Mouse (Mus musculus) adrenal gland, adult 18-20 months (tissue): Measurements from ENCODE around the gene Iyd. TPM values are rescaled to one million over a fixed set of nuclear protein-coding genes. Genes with fewer than 3 reads are reported as not detected.
"Not testable (repeated sequence)": the region's sequence is repeated elsewhere in the genome, so short reads cannot be mapped to it uniquely, and the experiment has no call there.

Experiments
- DNase-seq, 2 experiments: peaks; one replicate each; pipeline ENCODE4 v3.0.0; 2021 to 2022; ENCODE audit warnings: low spot score in 2 of 2
- long read RNA-seq, 2 experiments: library from polyadenylated mRNA; stranded (forward); transcript quantifications; one replicate each; pipeline ENCODE4 v2.0.0; 2021
- total RNA-seq, 2 experiments: library from RNA; stranded (reverse); gene quantifications; 1 replicate in 1 of 2; 2 replicates in 1 of 2; pipeline ENCODE4 v1.2.3; 2021

Iyd gene
- total RNA-seq, result under 1 TPM in 1 of 2 experiments, not detected in 1; 0.43 TPM
- long read RNA-seq, experiment 1, result 0 reads
- long read RNA-seq, experiment 2, partial matches to known transcripts, result 0 of 1 reads
- long read RNA-seq, experiment 2, other reads (novel, unspliced or antisense), result 0 of 1 reads

DNA sequence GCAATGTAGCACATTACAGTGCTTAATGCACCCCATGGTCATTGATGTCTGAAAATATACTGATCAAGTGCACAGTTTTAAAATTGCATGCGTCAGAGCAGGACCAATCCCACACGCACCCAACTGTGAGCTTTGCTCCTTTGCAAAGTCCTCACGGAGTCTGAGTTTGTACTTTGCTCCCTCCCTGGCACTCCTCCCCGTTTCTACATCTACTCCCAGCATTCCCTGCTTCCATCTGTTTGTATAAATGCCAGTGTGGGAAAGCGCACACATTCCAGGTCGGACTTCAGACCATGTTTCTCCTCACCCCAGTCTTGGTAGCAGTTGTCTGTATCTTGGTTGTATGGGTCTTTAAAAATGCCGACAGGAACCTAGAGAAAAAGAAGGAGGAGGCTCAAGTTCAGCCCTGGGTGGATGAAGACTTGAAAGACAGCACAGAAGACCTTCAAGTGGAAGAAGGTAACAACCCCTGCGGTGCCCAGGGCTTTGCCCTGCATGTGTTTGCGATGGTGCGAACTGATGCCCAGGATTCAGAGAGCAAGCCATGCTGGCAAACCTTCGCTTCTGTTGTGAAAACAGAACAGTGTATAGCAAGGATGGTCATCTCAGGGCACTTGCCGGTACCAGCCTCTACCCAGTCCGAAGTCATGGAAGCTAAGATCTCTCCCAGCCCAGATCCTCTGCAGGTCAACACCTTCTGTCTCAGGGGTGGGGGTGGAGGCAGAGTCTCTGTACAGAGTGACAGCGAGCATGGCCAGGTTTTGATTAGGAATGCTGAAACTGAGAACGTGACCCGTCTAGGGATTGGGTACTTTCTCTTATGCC lies at the start of gene Iyd:
TSS of gene Iyd (plus strand) at position 238 of the 825 bp plus-strand sequence.
- no peak for DNase-seq

DNA sequence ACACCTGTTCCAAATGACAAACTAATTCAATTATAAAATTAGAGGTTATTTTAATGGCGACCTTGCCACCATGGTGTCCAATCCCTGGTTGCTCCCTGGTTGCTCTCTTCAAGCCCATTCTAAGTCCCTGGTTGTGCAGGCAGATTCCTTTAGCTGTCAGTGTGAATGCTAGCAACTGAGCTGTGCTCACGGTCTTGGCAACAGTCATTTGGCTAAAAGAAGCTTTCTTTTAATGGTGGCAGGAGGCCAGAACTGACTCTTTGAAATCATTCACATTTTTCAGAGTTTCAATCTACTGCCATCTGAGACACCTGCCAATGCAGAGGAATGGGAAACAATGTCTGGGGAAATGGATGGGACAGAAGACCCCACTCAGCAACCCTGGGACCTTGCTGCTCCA lies 43.2 kb upstream of the Iyd start:
- DNase-seq, result no peak

DNA sequence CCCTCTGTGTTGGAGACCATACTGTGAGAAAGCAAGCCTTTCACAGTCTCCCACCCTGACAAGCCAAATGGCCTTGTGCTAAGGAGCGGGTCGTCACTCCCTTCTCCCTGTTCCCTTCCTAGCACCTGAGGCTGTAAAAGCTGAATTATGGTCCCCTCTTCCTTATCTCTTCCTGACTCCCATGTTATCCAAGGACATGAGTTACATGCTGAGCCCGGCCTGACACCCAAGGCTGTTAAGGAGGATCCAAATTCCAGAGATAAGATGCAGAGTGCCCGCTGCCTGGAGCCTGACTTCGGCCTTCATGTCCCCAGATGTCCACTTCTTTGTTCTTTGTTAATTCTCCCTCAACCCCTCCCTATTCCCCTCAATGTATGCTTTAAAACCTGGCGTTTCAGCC lies 39.2 kb upstream of the Iyd start:
- DNase-seq, result not testable (repeated sequence)

GRCm38 (mm10) chr10:3507484-3508221 lies 32.4 kb upstream of the Iyd start:
- peak; percentile 70 to 79 for DNase-seq

- no peak for DNase-seq
These were observed 31.8 kb upstream of the Iyd start for GRCm38 (mm10) chr10:3508222-3508588.

DNA sequence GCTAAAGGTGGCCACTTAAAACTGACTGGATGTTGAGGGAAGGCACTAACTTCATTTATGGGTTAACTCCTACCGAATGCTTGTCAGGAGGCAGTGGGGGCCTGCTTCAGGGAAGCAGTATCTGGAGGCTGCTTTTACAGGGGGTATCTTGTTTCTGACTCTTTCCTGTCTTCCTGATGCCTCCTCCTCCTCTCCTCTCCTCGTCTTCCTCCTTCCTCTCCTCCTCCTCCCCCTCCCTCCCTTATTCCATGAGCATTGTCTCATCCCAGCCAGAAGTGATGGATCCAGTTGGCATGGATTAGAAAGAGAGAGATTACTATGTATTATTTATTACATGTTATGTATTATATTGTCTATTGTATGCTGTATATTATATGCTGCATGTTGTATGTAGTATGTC lies 31.3 kb upstream of the Iyd start:
- DNase-seq, result no peak

DNA sequence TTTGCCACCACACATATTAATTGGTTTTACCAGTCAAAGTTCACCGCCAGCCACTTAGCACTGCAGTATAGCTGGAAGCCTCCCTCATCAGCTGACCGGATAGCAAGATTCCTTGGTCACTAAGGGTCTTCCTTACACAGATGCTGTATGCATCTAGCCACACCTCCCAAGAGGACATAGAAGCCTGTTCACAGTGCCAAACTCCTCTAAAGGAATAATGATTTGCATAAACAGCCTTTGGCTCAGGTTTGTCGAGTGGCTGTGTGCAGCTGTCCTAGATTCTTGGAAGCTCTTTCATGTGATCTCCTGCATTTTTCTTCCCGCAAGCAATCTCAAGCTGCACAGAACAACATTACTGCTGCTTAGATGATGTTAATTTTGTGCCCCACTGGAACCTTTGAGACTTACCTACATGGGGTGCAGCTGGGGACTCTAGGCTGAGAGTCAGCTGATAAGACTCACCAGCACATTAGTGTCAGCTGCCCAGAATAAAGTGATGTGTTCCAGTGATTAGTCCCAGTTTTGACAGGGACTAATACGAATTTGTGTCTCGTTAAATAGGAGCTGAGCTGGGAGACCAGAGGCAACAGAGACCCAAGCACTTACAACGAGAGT lies 30.3 kb upstream of the Iyd start:
- DNase-seq, result no peak

- no peak for DNase-seq
These were observed 29.6 kb upstream of the Iyd start for GRCm38 (mm10) chr10:3510486-3510885.

DNA sequence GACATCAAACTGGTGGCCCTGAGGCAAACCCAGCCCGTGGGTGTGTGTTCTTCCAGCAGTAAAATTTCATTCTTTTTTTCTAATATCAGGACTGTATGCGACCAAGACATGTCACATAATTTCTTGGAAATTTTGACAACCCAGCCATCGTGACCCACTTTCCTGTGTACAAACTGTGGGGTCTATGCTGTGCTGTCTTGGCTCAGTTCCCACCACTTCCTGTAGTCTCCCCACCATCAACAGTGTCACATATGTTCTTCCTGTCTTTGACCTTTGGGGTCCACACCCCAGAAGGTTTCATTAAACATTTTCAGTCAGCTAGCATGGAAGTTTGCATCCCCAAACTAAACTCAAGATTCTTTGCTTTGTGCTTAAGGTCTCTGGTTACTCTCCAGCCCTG lies 28.6 kb upstream of the Iyd start:
- no peak for DNase-seq

- DNase-seq, result peak in 1 of 2 experiments; percentile 30
These were observed 27.3 kb upstream of the Iyd start for GRCm38 (mm10) chr10:3512620-3513305.

GRCm38 (mm10) chr10:3513947-3514346 lies 26.1 kb upstream of the Iyd start:
- DNase-seq, result no peak

- DNase-seq, result no peak
These were observed 25.4 kb upstream of the Iyd start for GRCm38 (mm10) chr10:3514634-3515033.

- no peak for DNase-seq
These were observed 23.6 kb upstream of the Iyd start for GRCm38 (mm10) chr10:3516442-3516841.

DNA sequence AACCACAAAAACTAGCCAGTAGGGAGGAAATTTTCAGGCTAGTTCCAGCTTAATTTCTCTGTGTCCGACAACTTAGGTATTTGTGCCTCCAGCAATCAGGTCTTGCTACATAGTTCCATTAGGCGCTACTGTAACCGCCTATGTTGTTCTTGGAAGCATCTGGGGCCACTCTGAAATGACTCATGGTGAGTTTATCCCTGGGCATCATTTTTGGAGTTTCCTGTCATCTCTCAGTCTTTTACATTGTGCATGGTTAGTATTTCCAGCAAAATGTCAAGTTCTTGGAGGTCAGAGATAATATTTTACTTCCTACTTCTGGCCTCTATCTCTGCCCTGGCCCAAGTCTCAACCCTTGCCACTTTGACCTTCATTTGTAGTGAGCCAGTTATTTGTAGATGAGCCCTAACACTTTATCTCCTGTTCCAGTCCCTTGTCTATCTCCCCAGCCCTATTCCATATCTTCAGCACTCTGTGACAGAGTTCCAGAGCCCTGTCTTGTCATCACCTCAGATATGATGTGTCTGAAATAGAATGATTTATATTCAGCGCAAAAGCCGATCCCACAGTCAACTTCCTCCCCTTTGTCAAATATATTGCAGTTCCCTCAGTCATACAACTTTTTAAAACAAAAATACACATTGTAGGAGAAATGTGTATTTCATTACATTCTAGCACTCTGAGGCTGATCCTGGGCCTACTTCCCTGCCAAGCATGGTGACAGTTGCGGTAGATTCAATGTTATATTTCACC lies 16.8 kb upstream of the Iyd start:
- no peak for DNase-seq

- DNase-seq, result no peak
These were observed 15.5 kb upstream of the Iyd start for GRCm38 (mm10) chr10:3524513-3524912.

DNA sequence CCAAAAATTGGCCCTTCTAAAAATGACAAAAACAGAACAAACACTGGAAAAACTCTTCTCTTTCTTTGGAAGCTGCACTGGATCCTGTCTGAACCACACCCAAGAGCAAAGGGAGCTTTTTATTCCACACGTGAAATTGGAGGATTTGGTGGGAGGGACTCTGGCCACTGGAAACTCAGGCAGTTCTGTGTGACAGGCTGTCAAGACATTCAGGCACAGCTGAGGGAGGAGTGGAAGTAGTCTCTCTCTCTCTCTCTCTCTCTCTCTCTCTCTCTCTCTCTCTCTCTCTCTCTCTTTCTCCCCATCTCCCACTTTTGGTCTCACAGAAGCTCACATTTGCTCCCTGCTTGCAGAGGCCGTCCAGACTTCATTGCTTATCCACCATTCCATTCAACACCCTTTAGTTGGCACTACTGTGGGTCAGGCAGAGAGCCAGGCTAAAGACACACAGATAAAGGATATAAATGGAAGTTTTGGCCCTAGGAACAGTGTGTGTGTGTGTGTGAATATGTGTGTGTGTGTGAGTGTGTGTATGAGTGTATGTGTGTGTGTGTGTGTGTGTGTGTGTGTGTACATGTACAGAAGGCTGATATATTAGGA lies 14.5 kb upstream of the Iyd start:
- DNase-seq, result no peak

- no peak for DNase-seq
These were observed 10.2 kb upstream of the Iyd start for GRCm38 (mm10) chr10:3529807-3530206.

DNA sequence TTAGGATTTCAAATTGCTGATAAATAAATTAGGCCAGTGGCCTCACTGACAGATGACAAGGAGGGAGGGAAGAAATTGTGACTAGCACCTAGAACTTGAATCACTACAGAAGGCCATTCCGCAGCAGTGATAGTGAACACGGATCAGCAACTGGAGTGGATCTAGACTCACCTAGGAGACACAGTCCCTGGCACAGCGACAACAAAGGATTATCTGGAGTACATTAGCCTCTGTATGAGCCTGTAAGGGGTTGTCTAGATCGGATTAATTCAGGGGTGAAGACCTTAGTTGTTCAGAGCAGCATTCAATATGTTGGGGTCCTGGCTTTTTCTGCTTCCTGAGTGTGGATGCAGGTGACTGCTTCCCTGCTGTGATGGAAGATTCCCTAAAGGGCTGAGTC lies 9.4 kb upstream of the Iyd start:
- no peak for DNase-seq

DNA sequence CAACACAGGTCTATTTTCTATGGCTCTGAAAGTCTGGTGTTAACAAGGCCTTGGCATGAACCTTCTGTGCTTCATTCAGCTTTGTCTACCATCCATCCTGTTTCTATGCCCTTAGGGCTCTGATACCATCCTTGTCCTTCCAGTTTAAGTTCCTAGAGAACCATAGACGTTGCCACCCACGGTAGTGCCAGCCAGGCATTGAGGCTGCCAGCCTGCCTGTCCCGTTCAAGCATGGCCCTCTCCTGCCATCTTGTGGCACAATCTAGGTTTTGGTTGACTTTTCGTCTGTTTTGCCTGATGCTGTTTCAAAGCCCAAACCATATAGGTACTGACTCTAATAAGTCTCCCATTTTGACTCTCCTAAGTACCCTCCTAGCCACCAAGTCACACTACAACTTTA lies 8.7 kb upstream of the Iyd start:
- DNase-seq, result peak; percentile 67 to 76

- peak; percentile 40 to 46 for DNase-seq
These were observed 5.6 kb upstream of the Iyd start for GRCm38 (mm10) chr10:3534445-3534844.
